Mouse (Mus musculus) lung, embryonic 16.5 days (tissue): ENCODE results near the gene Sh3rf1. TPM values are rescaled to one million over a fixed set of nuclear protein-coding genes. Genes with fewer than 3 reads are reported as not detected.

ENCODE experiments used
- ATAC-seq: fragments of 200-750 bp; cut with Nextera tagmentation; 2 replicates; pipeline ENCODE4 v1.8.0; 2017; ENCODE audit warnings: low read depth, mild to moderate bottlenecking, moderate library complexity
- H3K27ac ChIP-seq: fragments of 300-500 bp; sonication (generic); 2 replicates; pipeline ENCODE4 v1.5.1; 2014; ENCODE audit warnings: mild to moderate bottlenecking, control low read depth, low read length
- H3K27me3 ChIP-seq: fragments of 300-500 bp; sonication (generic); 2 replicates; pipeline ENCODE4 v1.6.1; 2014; ENCODE audit warnings: low read depth, low read length, mixed read lengths; ENCODE audit not compliant: control insufficient read depth, insufficient read depth
- H3K36me3 ChIP-seq: fragments of 300-500 bp; sonication (generic); 2 replicates; pipeline ENCODE4 v1.6.1; 2014; ENCODE audit warnings: low read length; ENCODE audit not compliant: control insufficient read depth, insufficient read depth
- H3K4me1 ChIP-seq: fragments of 300-500 bp; sonication (generic); replicated peaks from 2 replicates; pipeline ENCODE4 v1.6.1; 2014; ENCODE audit warnings: low read length, mixed read lengths; ENCODE audit not compliant: control insufficient read depth, insufficient read depth
- H3K4me2 ChIP-seq: fragments of 300-500 bp; sonication (generic); 2 replicates; pipeline ENCODE4 v1.6.1; 2014; ENCODE audit warnings: low read depth, low read length, control low read depth
- H3K4me3 ChIP-seq: fragments of 300-500 bp; sonication (generic); 2 replicates; pipeline ENCODE4 v1.5.1; 2014; ENCODE audit warnings: mild to moderate bottlenecking, low read length, control low read depth
- H3K9ac ChIP-seq: fragments of 300-500 bp; sonication (generic); 2 replicates; pipeline ENCODE4 v1.6.1; 2014; ENCODE audit warnings: low read length, control low read depth
- H3K9me3 ChIP-seq: fragments of 300-500 bp; sonication (generic); 2 replicates; pipeline ENCODE4 v1.6.1; 2016; ENCODE audit warnings: low read length; ENCODE audit not compliant: control insufficient read depth
- WGBS: fragments of 180-500 bp; shearing (Covaris S2); extraction: QIAGEN DNeasy Blood & Tissue Kit; methylation state at CpG from one replicate; pipeline ENCODE4 v1.1.7; 2014; 5-methylcytosine and 5-hydroxymethylcytosine counted together
- polyA plus RNA-seq: library from polyadenylated mRNA; unstranded; fragments of >200 nt; fragmentation: Nextera tagmentation; extraction: Ambion mirVana; gene quantifications from 2 replicates; pipeline ENCODE4 v1.2.1, GENCODE M21; 2015

Gene Sh3rf1
- polyA plus RNA-seq, 1 experiment from 2014 or later = 18.7 TPM

DNA sequence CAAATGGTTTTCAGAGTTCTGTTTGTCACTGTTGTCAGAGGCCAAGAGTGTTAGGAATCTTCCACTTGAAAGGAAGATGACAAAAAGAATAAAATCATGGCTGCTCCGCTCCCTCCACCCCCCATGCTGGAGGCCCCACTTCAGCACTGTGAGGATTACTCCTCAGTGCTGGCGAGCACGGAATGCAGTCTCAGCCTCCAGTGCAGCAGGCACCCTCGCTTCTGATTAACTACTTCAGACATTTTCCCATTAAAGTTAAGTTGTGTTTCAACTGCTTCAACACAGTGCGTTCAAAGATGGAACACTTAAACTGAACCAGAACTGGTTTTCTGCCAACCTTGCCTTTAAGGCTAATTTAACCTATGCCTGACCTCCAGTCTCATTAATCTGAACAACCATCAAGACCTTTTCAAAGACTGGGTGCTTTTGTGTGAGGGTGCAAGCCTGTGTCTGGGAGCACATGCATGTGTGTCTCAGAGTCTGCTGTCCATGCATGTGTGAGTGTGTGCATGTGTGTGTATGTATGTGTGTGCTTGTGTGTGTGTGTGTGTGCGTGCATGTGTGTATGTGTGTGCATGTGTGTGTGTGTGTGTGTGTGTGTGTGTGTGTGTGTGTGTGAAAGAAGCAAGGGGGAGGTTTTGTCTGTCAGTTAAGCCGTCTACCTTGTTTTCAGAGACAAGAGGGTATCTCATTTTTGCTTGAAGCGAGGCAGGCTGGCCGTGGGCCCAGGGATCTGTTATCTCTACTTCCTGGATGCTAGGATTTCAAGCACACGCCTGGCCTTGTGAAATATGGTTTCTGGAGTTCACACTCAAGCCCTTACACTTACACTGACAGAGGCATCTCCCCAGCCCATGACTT lies 51.2 kb downstream of the Sh3rf1 start:
- 21% methylated on average over 10 of the region's 10 CpGs for WGBS
- no peak overlapping the region for H3K4me3 ChIP-seq
- ATAC-seq = peak; percentile 64
- H3K9ac ChIP-seq = no peak overlapping the region
- H3K4me1 ChIP-seq = peaks cover 70% of the 10 kb centered on the region
- H3K27ac ChIP-seq = peak overlapping the region; percentile 56
- no peaks in the 10 kb centered on the region for H3K36me3 ChIP-seq
- H3K9me3 ChIP-seq = no peaks in the 10 kb centered on the region
- no peak overlapping the region for H3K4me2 ChIP-seq
- H3K27me3 ChIP-seq = no peaks in the 10 kb centered on the region

DNA sequence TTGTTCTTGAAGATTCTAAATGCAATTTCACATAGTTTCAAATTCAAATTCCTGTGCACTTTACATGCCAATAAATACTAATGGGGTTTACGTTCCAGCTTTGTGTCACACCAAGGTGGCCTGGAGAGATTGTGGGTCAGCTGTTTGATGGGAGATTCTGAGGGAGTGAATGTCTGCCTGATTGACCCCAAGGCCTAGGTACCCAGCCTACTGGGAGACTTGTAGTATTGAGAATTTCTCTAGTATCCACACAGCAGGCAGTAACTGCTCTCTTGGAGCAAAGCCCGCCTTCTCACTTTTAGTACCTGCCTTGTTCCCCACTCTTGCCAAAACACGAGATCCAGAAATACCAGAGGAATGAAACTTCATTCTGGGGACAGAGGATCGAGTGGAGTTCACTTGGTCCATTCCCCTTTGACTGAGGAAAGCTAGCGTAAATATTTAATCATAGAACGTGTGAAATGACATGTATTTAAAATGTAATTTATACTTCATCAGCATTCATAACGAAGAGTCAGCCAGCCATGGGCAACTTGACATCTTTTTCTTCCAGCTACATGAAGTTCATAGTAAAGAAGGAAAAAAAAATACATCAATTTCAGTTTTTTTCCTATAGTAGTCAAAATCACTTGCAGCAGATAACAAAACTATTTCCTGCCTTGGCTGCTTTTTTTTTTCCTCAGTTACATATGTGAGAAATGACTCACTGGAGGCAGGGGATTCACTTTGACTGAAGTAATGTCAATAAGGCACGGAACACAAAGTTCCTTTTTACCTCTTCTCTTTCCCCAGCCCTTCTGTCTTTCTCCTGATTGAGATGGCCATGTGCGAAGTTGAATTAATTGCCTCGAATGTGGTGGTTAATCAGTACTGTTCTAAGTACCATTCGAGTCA lies 52.0 kb downstream of the Sh3rf1 start:
- WGBS = 25% methylated on average over 11 of the region's 11 CpGs
- Histone ChIP-seq H3K27me3 (no peaks in the 10 kb centered on the region), H3K4me2 (peak overlapping the region; percentile 25), H3K36me3 (no peaks in the 10 kb centered on the region), H3K9ac (no peak overlapping the region), H3K4me1 (peaks cover 64% of the 10 kb centered on the region), H3K27ac (peak overlapping the region; percentile 80), H3K4me3 (no peak overlapping the region), H3K9me3 (no peaks in the 10 kb centered on the region)
- ATAC-seq = peak; percentile 18; the same call in 1 of the 2 replicates

DNA sequence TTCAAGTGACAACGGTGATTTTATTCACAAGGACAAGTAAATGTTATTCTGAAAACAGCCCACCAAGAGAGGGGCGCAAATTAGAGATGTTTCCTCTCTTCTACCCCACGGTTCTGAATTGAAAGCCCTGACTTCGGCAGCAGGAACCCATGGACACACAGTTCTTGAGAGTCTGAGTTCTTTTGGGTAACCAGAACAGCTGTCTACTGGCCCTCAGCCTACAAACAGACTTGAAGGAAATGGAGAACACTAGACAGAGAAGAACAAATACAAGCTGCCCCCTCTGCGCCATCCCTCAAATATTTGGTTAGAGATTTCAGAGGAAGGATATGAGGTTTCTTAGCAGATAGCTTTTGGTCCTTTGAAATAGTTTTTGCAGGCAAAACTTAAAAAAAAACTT lies 52.7 kb downstream of the Sh3rf1 start:
- Histone ChIP-seq H3K36me3 (no peaks in the 10 kb centered on the region), H3K27ac (peak overlapping the region; percentile 80), H3K27me3 (no peaks in the 10 kb centered on the region), H3K4me1 (peaks cover 62% of the 10 kb centered on the region), H3K4me2 (peak overlapping the region; percentile 25), H3K4me3 (no peak overlapping the region), H3K9me3 (no peaks in the 10 kb centered on the region), H3K9ac (no peak overlapping the region)
- peak; percentile 43 for ATAC-seq
- 41% methylated on average over 5 of the region's 5 CpGs for WGBS

DNA sequence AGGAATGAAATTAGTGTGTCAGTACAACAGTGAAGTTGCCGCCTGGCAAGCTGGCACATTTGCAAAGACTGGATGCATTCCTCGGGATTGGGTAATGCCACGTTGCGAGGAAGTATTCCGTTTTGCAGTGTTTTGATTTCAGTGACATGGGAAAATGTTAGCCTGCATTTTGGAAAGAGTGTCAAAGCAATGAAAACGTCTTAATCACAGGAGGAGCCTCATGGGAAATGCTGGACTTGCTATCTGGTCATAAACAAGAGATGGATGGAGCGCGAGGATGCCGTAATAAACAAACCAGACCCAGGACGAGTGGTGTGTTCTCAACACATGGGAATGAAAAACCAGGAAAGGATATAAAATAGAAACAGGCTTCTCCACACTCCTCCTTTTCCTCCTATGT lies 55.4 kb downstream of the Sh3rf1 start:
- Histone ChIP-seq H3K27me3 (no peaks in the 10 kb centered on the region), H3K4me3 (no peak overlapping the region), H3K4me1 (peaks cover 70% of the 10 kb centered on the region), H3K4me2 (no peak overlapping the region), H3K27ac (no peak overlapping the region; the same call in 1 of the 2 replicates), H3K9me3 (no peaks in the 10 kb centered on the region), H3K9ac (no peak overlapping the region), H3K36me3 (no peaks in the 10 kb centered on the region)
- WGBS = 48% methylated on average over 10 of the region's 10 CpGs
- ATAC-seq = no peak

DNA sequence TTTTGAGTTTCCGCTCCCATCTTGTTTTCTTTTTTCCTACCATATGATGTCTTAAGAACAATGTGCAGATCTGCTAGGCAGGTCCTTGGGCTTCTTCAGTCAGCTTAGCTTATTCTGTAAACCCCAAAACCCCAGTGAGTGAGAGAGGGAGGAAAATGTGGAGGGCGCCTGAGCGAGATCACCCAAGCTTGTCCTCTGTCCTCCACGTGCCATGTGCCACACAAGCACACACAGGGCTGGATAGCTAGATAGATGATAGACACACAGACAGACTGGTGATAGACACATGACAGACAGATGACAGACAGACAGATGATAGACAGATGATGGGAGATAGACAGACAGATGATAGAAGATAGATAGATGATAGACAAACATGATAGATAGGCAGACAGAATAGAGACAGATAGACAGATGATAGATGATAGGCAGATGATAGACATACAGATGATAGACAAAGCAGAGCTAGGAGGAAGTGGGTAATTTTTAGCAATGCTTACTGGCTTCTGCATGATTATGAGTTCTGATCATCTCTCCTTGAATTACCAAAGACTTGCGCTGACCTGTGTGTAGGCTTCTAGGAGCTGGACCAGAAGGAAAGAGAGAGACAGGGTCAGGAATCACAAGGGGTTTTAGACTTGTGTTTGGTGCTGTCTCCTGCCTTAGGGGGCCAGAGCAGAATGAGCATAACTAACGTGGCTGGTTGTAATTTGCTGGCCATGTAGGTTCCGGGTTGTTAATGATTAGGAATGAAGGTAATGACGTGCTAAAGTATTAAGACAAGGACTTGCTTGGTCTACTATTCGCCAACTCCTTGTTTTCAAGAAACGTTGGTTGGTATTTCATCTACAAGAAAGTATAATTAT lies 58.9 kb downstream of the Sh3rf1 start:
- H3K9me3 ChIP-seq = no peaks in the 10 kb centered on the region
- H3K27ac ChIP-seq = peak overlapping the region; percentile 70; the same call in 1 of the 2 replicates
- WGBS = 48% methylated on average over 10 of the region's 10 CpGs
- H3K4me1 ChIP-seq = peaks cover 52% of the 10 kb centered on the region
- no peak overlapping the region for H3K4me3 ChIP-seq
- H3K36me3 ChIP-seq = no peaks in the 10 kb centered on the region
- no peak overlapping the region for H3K4me2 ChIP-seq
- 0 out of 2 replicates have a peak overlapping the region, but pooled peaks have one; percentile 29 for H3K9ac ChIP-seq
- H3K27me3 ChIP-seq = no peaks in the 10 kb centered on the region
- peak; percentile 2; the same call in 1 of the 2 replicates for ATAC-seq

DNA sequence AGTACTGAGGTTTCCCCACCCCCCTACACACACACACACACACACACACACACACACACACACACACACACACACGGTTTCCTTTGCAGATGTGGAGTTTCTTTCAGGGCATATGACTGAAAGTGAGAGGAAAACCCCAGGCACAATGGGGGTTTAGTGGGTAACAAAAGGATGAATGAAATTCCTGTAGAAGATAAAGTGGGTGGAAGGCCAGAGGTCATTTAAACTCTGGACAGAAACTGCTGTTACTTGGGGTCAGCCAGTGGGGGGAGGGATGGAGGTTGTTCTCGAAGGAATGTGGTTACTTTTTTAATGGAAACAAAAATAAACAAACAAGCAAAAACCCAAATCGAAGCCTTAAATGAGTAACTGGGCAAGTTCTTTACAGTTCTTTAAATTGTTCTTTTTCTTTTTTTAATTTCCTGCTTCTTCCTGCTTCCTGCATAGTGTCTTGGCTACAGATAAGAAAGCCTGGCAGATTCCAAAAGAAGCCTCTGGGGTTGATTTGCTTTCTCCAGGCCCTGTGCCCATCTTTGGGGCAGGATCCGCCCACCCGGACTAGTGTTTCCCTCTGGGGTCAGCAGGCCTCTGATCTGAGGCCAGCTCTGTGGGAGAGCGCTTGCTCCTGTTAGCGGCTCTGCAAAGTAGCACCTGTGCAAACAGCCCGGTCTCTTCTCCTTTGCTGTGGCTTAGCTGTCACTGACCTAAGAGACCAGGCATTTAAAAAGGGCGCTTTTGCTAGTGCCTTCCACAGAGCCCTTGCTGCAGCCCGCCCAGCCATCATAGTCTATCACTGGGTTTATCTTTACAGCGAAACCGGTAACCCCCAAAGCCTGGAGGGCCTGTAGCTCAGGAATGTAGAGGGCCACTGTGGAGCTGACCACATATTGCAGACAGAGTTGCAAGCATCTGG lies 59.8 kb downstream of the Sh3rf1 start:
- H3K9ac ChIP-seq = no peak overlapping the region
- ATAC-seq = peak; percentile 77
- 6% methylated on average over 12 of the region's 12 CpGs for WGBS
- H3K36me3 ChIP-seq = no peaks in the 10 kb centered on the region
- no peak overlapping the region for H3K4me3 ChIP-seq
- H3K4me2 ChIP-seq = peak overlapping the region; percentile 17; the same call in 1 of the 2 replicates
- no peaks in the 10 kb centered on the region for H3K9me3 ChIP-seq
- H3K27ac ChIP-seq = peak overlapping the region; percentile 70
- peaks cover 52% of the 10 kb centered on the region for H3K4me1 ChIP-seq
- H3K27me3 ChIP-seq = no peaks in the 10 kb centered on the region

DNA sequence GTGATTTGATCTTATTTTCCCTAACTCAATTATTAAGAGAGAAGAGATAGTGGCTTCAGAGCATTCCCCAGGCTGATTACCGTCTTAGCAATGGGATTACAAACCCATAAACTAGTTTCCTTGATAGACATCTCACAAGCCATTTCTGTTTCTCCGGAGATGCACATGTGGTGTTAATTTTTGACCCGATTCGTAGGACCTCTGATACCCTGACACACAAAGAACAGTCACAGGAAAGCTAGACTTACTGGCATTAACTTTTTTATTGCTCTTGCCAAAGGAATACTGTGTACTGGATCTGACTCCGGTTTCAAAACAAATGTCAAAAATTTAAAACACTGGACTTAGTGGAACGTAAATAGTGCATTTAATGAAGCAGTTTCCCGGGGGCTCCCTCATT lies 62.2 kb downstream of the Sh3rf1 start:
- H3K27ac ChIP-seq = no peak overlapping the region
- H3K9ac ChIP-seq = no peak overlapping the region
- ATAC-seq = no peak
- peaks cover 59% of the 10 kb centered on the region for H3K4me1 ChIP-seq
- 54% methylated on average over 7 of the region's 7 CpGs for WGBS
- H3K4me3 ChIP-seq = no peak overlapping the region
- H3K4me2 ChIP-seq = no peak overlapping the region
- H3K36me3 ChIP-seq = no peaks in the 10 kb centered on the region
- H3K27me3 ChIP-seq = no peaks in the 10 kb centered on the region
- no peaks in the 10 kb centered on the region for H3K9me3 ChIP-seq

DNA sequence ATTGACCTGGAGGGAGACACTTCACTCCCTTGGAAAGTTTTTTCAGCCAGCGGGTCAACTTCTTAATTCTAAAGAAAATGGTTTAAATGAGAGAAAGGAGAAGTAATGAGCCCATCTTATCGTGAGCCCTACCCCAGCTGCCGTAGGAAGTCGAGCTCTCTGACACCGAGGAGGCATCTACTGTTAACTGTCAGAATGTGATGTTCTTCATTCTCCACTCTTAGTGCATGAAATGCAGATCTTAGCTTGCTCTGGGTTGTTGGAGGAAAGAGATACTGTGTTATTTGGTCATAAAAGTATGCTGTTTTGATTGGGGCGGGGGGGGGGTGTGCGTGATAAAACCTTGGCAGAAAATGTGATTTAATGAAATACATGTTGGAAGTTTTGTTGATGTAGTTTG lies 62.7 kb downstream of the Sh3rf1 start:
- Histone ChIP-seq H3K9ac (no peak overlapping the region), H3K27ac (no peak overlapping the region), H3K27me3 (no peaks in the 10 kb centered on the region), H3K4me1 (peaks cover 58% of the 10 kb centered on the region), H3K4me3 (no peak overlapping the region), H3K36me3 (no peaks in the 10 kb centered on the region), H3K4me2 (no peak overlapping the region), H3K9me3 (no peaks in the 10 kb centered on the region)
- no peak for ATAC-seq
- WGBS = 63% methylated on average over 7 of the region's 7 CpGs
